Mouse (Mus musculus) yolk sac, embryonic 10.5 days (tissue): ENCODE data around the gene Dop1a.
"Not testable (repeated sequence)": the region's sequence is repeated elsewhere in the genome, so short reads cannot be mapped to it uniquely, and the experiment has no call there.

Experiments
- DNase-seq: peaks from one replicate; pipeline ENCODE4 v3.0.0-alpha.2; 2017; ENCODE audit warnings: low spot score

Dop1a gene

DNA sequence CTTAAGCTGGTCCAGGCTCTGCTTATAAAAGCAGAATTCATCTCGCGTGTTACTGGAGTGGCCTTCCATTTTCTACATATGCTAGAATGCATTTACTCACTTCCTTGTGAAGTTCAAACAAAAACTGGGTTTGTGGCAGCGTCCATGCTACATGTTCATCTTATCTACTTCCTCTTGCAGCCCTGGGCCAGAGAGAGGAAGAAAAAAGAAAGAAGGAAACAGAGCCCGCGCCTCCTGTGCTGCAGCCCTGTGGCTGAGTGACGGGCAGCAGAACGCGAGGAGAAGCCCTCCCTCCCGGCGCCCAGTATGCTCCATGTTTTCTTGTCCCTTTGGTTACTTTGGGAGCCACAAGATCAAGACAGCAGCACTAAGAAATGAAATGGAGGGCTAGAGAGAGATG is 112.7 kb downstream of the Dop1a start:
- no peak for DNase-seq

- DNase-seq, result peak; percentile 49
Measured at GRCm38 (mm10) chr9:86583740-86584139, 116.8 kb downstream of the Dop1a start.

DNA sequence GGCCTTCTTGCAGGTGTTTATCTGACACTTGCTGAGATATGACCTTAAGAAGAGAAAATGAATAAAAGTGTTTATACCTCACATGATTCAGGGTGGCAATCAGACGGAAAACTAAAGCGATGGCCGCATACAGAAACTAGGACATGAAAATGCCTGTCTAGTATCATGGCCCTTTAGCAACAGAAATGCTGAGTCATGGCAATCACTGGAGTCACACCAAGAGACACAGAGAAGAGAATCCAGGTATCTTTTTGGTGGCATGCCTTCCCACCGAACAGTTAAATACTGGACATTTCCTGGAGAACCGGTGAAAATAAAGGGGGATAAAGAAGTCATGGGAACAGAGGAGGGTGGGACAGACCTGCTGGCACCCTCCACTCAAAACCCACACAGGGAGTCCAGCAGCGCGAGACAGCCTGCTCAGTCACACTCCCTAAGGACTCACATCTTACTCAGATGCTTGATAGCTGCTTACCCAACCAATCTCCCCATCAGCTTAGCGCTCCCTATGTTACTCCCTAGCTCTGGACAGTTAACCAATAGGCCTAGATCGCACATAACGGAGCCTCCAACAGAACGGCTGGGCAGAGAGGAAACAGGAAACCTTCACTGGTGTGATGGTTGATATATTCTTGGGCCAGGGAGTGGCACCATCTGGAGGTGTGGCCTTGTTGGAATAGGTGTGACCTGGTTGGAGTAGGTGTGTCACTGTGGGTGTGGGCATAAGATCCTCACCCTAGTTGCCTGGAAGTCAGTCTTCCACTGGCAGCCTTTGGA is 120.3 kb downstream of the Dop1a start:
- DNase-seq, result no peak

GRCm38 (mm10) chr9:86592676-86593668 is 126.0 kb downstream of the Dop1a start:
- no peak for DNase-seq

- DNase-seq, result not testable (repeated sequence)
Measured at GRCm38 (mm10) chr9:86594357-86594767, 127.4 kb downstream of the Dop1a start.

DNA sequence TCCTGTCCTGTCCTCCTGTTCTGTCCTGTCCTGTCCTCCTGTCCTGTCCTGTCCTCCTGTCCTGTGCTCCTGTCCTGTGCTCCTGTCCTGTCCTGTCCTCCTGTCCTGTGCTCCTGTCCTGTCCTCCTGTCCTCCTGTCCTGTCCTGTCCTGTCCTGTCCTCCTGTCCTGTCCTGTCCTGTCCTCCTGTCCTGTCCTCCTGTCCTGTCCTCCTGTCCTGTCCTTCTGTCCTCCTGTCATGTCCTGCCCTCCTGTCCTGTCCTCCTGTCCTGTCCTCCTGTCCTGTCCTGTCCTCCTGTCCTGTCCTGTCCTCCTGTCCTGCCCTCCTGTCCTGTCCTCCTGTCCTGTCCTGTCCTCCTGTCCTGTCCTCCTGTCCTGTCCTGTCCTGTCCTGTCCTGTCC is 130.0 kb downstream of the Dop1a start:
- not testable (repeated sequence) for DNase-seq

- peak; percentile 32 for DNase-seq
Measured at GRCm38 (mm10) chr9:86599723-86600303, 132.9 kb downstream of the Dop1a start.
